Mouse (Mus musculus) frontal cortex, postnatal 14 days (tissue): ENCODE measurements around the gene Plxdc2.

ENCODE experiments used
- DNase-seq, 2 experiments: peaks; one replicate each; pipeline ENCODE4 v3.0.0; 2022; ENCODE audit warnings: low spot score in 2 of 2

Gene Plxdc2

GRCm38 (mm10) chr2:16571169-16571751, 215.2 kb downstream of the Plxdc2 start:
- DNase-seq: no peak

DNA sequence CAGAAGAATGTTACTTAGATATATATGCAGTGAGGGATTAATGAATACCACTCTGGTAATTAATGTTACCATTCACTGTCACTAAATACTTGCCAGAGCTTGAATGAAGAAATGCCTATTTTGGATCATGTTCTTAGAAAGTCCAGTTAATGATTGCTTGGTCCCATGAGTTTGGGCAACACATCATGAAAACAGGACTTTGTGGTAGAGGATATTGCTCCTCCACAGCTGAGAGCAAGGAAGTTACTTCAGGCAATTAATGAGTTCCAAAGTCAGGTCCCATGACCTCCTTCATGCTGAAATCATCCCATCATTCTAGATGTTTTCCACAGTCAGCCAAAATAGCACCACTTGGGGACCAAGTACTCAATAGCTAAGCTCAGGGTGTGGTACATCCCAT, 220.5 kb downstream of the Plxdc2 start:
- DNase-seq: no peak

DNA sequence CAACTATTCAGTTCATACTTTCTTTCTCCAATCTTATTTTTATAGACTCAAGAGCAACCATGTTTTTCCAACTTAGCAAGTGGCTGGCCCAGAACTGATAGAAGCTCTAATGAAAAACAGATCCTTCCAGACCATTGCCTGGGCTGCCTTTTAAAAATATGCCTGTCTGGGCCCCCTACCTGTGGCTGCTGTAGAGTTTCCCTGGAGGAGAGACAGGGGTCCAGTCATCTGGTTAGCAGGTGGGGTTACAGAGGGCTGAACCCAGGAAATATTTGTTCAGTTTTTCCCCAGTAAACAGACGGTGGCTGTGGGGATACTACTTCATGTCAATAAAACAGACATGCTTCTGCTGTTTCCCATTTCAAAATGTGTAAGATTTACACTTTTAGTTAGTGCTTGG, 222.0 kb downstream of the Plxdc2 start:
- no peak for DNase-seq

DNA sequence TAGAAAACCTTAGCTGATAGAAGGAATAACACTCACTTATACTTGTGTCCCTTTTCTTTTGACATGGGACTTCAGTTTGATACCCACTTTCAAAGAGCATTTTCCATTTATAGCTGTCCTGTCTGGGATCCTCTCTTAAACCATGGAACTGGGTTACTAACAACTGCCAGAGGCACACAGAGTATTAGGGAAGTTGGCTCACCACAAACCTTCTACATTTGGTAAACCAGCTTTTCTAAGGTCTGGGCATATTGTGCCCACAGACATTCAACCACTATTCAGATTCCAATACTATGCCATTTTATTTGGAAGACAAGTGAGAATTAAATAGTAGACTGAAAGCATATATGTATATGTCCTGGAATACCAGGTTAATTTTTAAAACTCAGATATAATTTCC, 232.4 kb downstream of the Plxdc2 start:
- DNase-seq: no peak

DNA sequence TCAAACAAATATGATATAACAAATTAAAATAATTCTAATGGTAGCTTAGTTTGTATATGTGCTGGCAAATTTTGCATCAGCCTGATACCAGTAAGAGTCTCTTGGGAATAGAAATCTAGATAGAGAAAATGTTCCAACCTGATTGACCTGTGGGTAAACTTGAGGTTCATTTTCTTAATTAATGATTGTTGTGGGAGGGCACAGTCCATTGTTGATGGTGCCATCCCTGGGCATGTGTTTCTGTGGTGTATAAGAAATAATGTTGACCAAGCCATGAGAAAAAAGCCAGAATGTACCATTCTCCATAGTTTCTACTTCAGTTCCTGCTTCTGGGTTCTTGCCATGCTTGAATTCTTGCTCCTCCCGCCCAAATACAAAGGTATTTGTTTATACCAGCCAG, 239.3 kb downstream of the Plxdc2 start:
- no peak for DNase-seq

GRCm38 (mm10) chr2:16598231-16598630, 242.1 kb downstream of the Plxdc2 start:
- no peak for DNase-seq

DNA sequence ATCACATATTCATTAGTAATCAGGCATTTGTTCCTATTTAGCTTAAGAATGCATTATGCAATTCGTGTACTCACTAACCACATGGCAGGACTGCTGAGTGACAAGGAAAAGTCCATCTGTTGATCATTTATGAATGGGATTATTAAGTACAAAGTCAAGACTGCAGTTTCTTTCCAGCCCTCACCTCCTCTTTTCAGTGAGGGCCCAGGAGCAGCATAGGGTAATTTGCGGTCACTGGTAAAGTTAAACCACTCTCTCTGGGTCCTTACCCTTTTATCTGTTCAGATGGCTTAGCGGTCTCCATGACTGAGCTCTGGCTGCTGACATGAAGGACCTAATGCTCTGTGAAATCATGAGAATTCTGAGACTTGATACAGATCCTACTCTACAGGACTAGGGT, 248.2 kb downstream of the Plxdc2 start:
- no peak for DNase-seq

- no peak for DNase-seq
Measured at GRCm38 (mm10) chr2:16607792-16608586, 251.9 kb downstream of the Plxdc2 start.

DNA sequence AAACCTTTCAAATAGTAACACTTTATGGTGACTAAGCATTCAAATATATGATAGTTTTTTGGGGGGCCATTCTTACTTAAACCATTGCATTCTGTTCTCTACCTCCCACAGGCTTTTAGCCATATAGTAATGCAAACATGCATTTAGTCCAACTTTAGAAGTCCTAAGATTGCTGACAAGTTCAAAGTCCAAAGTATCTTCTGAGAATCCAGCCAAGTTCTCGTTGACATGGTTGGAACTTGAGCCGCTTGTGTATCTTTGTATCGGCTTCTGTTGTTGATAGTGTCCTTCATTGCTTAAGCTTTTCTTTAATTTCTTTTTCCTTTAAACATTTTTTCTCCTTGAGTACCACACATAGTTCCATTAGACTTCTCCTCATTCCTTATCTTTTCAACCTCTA, 286.0 kb downstream of the Plxdc2 start:
- no peak for DNase-seq

- DNase-seq: no peak
Measured at GRCm38 (mm10) chr2:16651713-16652112, 295.6 kb downstream of the Plxdc2 start.

DNA sequence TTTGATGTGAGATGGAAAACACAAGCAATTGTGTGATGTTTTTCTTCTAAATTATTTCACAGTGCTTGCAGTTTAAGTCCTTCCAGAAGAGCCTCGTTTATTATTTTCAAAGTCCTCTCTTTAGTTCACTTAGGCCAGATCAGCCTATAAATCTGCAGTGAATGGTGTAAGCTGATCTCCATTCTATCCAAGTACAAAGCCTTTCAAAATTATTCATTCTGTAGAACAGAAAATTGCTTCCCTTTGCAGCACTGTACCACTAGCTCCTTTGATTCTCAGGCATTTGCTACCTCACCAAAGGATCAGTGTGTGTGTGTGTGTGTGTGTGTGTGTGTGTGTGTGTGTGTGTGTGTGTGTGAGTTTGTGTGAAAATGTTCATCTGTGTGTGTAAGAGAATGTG, 308.4 kb downstream of the Plxdc2 start:
- no peak for DNase-seq

DNA sequence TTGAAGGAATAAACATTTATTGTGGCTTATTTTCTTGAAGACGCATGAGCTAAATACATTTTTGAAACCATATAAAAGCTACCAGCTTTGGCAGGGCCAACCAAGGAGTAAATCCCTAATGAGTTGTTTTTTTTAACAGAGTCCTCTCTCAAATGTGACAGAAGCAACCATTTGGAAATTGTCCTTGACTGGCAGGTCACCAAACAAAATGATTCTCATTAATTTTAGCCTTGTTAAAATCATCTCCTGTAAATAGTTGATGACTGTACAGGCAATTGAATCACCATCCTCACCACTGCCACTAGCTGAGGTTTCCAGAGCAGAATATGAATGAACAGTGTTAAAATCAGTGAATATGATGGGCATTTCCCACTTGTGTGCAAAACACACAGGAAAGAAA, 312.3 kb downstream of the Plxdc2 start:
- no peak for DNase-seq

DNA sequence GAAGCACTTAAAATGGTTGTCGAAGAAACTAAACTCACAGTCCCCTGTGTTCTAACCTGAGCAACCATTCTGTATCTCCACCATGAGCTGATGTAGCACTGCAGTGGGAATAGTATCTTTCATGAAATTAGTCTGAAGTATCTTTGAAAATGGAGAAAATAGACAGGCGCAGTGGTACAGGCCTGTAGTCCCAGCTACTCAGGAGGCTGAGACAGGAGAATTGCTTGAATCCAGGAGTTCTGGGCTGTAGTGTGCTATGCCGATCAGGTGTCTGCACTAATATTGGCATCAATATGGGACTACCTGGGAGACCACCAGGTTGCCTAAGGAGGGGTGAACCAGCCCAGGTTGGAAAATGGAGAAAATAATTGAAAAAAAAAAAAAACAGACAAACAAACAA, 326.8 kb downstream of the Plxdc2 start:
- no peak for DNase-seq

DNA sequence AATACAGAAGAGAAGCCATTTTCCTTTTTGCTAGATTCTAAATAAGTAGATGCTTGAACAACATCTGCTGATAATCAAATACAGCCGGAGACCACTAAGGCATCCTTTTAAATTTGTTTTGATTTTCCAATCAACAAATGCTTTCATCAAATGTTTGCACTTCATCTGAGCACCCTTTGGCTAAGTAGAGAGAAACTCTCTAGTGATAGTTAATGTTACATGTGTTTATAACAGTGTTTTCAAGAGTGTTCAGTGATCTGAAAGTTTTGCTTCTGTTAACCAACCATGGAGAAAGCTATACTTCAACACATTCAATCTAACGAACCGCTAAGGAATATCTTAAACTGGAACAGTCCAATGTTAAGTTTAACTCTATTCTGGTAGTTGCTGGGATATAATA, 327.6 kb downstream of the Plxdc2 start:
- no peak for DNase-seq

GRCm38 (mm10) chr2:16684529-16684928, 328.4 kb downstream of the Plxdc2 start:
- DNase-seq: no peak

- DNase-seq: no peak
Measured at GRCm38 (mm10) chr2:16696390-16696789, 340.3 kb downstream of the Plxdc2 start.

DNA sequence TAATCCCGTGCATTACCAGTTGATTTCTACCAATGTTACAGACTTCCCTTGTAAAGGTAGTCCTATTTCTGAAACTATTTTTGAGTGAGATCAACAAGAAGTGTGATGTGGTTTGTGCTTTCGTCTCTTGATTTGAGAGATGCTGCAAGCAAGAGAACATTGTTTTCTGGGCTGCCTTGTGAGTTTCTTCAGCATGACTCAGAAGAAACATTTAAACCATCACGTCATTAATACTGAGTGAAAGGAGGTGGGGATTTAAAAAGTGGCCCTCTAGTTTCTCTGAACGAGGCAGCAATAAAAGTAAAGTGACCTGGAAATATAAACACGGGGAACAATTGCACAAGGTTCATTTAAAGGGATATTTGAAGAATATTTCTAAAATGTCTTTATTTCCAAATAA, 341.1 kb downstream of the Plxdc2 start:
- no peak for DNase-seq

DNA sequence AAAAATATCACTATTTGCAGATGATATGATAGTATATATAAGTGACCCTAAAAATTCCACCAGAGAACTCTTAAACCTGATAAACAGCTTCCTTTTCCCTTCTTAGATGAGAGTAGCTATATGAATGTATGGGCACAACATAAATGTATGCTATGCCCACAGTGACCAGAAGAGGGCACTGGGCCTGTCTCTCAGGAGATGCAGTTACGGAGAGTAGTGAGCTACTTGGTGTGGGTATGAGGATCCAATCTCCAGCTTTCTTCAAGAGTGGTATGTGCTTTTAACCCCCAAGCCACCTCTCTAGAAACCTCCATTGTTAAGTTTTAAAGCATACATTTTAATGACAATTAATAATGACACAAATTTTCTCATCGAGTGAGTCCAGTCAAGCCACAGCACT, 350.1 kb downstream of the Plxdc2 start:
- DNase-seq: no peak

GRCm38 (mm10) chr2:16709885-16710284, 353.8 kb downstream of the Plxdc2 start:
- no peak for DNase-seq

DNA sequence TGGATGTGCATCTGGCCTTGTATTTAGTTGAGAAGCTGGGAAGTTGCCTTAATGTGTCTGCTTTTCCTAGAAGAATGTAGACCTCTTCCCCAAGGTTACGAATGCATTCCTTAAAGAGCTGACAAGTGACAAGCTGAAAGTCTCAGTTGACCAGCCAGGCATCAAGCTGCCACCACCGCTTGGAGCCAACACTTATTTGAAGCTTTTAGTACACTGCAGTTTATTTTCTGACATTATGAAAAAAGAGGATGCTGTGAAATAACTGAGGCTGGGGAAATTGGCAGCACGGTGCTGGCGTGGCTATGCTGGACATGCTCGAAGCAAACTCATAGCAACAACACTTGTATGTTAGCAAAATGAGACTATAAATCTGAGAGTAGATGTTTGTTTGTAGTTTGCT, 374.9 kb downstream of the Plxdc2 start:
- DNase-seq: no peak

DNA sequence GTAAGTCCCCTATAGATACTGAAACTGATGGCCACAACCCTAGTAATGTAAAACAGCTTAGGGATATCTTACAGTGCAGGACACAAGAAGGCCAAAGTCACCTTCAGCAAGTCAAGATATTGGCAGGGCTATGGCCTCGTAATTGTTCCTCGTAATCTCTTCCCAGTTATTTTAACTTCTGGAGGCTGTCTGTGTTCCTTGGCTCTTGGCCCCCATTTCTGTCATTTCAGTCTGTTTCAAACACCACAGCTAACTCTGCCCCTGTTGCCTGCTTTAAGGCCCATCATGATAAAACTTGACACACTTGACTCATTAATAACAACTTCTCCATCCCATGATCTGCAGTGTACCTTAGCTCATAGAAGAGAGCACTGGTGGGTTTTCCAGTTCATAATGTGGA, 378.3 kb downstream of the Plxdc2 start:
- DNase-seq: no peak

DNA sequence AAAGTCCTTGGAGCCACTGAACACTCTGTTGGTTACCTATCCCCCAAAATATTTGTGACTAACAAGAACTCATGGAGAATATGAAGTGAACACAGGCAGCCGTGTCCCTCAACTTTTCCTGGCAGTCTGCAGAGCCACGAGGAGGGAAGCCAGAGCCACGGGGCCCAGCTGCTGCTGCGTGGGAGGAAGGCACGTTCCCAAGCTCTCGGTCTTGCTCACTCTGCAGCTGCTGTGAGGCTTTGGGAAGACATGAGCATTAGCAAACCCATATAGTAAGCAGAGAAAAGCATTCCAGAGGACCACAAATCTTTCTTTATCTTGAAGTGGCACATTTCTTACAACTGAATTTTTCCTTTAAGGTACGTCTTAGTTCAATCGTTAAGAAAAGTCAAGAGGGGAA, 382.1 kb downstream of the Plxdc2 start:
- DNase-seq: peak; percentile 57 to 69

- no peak for DNase-seq
Measured at GRCm38 (mm10) chr2:16741813-16742212, 385.7 kb downstream of the Plxdc2 start.

DNA sequence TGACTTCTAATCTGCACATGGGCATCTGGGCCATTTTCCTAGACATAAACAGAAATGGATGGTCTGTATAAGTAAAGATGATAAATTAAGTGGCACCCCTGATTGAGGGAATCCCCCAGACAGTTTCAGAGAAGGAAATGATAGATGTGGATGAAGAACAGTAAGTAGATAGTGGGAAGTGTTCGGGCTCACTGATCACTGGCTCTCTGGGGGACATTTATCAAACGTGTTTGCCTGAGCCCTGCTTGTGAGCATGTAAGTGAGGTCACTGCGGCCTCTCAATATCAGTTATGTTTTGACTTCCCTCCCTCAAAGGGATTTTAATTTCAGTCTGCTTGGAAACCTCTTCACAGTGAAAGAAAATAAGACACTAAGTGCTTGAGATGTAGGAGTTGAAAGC, 387.5 kb downstream of the Plxdc2 start:
- no peak for DNase-seq
